Mouse (Mus musculus) bone marrow, adult 2 months (tissue): ENCODE data around the gene Gadl1.

ENCODE experiments used
- CTCF ChIP-seq: fragments of 200-500 bp; IDR thresholded peaks from 2 replicates; pipeline ENCODE4 v1.5.1; 2011; ENCODE audit warnings: low read length, control low read depth; ENCODE audit not compliant: control insufficient read depth, insufficient read depth
- POLR2A ChIP-seq: fragments of 200-500 bp; IDR thresholded peaks from 2 replicates; pipeline ENCODE4 v1.6.1; 2011; ENCODE audit warnings: low read depth, mild to moderate bottlenecking, control low read depth, low read length, borderline replicate concordance; ENCODE audit not compliant: control insufficient read depth

- TF ChIP-seq POLR2A: no peak
- no peak for TF ChIP-seq CTCF
Observed at GRCm38 (mm10) chr9:116099596-116099993, 190.3 kb downstream of the Gadl1 start.
